Mouse (Mus musculus): ENCODE data around the gene Tmem30a.
A peak's percentile ranks its signal among the peaks of the same experiment; 100 is the strongest.

Tmem30a gene

DNA sequence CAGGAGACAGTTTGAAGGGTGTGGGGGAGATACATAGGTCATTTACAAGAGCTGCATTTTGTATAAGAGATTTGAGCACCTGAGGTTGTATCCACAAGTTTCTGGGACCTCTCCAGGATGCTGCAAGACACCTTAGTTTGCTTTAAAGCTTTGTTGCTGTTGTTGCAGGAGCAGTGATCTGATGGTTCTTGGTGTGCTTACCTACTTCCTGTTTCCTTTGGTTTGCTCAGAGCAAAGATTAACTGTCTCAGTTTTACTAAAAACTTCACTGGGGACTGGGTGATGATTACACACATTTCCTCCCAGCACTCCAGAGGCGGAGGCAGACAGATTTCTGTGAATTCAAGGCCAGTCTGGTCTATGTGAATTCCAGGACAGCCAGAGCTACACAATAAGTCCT is 1.8 kb upstream of the Tmem30a start:
- peak in 1 of 2 experiments; percentile 7 for DNase-seq (ENCODE audit: low spot score in 2 of 2)

DNA sequence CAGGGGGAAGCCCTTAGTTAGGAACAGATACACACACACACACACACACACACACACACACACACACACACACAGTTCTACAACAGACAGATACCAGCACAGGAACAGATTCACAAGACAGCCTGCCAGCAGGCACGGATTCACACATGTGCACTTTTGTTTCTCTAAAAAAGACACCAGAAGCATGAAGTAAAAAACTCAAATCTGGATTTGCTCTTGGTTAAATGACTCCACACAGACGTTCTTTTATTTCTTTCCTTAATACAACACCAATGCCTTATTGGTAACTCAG is 7.6 kb downstream of the Tmem30a start:
- DNase-seq (ENCODE audit: low spot score in 2 of 2), result no peak

GRCm38 (mm10) chr9:79784934-79785793 is 8.1 kb downstream of the Tmem30a start:
- no peak for DNase-seq (ENCODE audit: low spot score in 2 of 2)

DNA sequence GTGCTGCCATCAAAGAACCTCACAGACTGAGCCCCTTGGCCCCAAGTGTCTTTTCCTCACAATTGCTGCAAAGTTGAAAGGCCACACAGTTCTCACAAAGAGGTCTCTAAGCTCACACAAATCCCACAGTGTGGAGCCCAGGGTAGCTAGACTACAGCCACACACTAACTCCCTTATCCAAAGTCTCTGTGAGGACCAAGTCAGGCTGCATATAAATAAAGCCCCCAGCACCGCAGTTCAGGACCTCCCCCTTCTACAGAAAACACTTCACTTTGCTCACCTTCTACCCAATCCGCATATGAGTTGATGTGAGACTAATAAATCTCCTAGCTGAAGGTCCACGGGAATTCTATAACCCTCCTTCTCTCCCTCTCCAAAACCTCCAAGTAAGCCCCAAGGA is 8.9 kb downstream of the Tmem30a start:
- no peak for DNase-seq (ENCODE audit: low spot score in 2 of 2)

DNA sequence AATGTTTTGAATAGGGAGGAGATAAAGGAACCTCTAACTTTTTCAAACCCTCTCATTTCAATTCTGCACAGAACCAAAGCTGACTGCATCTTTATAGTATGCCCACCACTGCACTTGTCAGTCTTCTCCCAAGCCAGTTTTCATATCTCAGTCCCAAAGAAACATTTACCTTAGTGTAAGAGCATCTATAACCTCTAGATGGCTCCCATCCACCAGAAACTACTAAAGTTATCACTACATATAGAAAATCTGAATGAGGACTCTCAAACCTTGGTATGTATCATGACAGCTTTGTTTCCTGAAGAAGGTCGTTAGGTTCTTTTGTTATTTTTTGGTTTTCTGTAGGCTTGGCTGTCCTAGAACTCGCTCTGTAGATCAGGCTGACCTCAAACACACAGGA is 14.0 kb downstream of the Tmem30a start:
- no peak for DNase-seq (ENCODE audit: low spot score in 2 of 2)

GRCm38 (mm10) chr9:79766991-79767545 is 26.2 kb downstream of the Tmem30a start:
- no peak for DNase-seq (ENCODE audit: low spot score in 2 of 2)

DNA sequence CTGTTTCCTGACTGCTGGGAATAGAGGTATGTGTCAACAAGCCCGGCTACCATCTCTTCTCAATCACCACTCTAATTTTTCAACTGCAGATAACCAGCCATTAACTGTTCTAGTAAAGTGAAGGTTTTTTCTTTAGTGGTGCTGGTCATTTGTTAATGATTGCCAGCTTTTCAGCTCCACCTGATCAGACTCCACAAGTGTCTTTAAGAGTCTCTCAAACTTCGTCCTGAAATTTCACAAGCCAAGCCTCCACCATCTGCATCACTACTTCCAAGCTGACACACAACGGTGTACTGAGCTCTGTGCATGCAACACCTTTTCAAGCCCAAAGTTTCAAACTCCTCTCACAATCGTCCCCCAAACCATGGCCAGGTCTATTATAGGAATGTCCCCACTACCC is 28.0 kb downstream of the Tmem30a start:
- no peak for DNase-seq (ENCODE audit: low spot score in 2 of 2)

- no peak for DNase-seq (ENCODE audit: low spot score in 2 of 2)
Measured at GRCm38 (mm10) chr9:79762519-79762918, 30.8 kb downstream of the Tmem30a start.

GRCm38 (mm10) chr9:79760076-79760475 is 33.2 kb downstream of the Tmem30a start:
- no peak for DNase-seq (ENCODE audit: low spot score in 2 of 2)

- peak; percentile 93 to 95 for DNase-seq (ENCODE audit: low spot score in 2 of 2)
Measured at GRCm38 (mm10) chr9:79759385-79760005, 33.8 kb downstream of the Tmem30a start, which contains the start of gene Cox7a2. Gene Cox7a2 (minus strand): TSS chr9:79759878.

- DNase-seq (ENCODE audit: low spot score in 2 of 2), result no peak
Measured at GRCm38 (mm10) chr9:79755311-79755710, 38.0 kb downstream of the Tmem30a start.

DNA sequence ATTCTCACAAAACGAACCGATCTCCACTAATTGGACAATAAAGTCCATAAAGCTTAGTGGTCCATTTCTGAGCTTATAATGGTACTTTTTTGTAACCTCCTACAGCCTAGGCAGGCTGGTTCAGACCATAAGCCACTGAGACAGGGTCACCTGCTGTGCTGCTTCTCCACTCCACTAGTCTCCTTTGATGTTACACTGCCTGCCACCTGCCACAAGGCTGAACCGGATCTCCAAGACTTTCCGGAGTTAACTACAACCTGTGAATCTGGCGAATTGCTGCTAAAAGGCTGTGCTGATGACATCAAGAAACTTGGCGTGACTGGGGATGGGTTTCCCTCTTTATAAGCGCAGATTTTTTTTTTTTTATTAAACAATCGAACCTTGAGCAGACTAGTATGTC is 41.5 kb downstream of the Tmem30a start:
- DNase-seq (ENCODE audit: low spot score in 2 of 2), result no peak

DNA sequence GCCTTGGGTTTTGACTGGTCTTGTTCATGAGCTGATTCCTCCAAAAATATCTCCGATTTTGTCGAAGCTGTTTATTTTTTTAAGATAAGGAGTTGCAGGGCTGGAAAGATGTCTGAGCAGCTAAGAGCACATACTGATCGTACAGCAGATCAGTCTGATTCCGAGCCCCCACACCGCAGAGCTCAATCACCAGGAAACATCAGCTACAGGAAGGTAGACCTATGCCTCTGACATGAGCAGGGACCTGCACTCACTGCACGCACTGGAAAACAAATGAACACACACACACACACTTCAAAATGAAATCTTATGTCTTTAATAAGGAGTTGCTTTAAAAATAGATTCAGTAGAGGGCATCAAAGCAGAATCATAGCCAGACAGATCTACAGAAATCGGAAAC is 42.6 kb downstream of the Tmem30a start:
- no peak for DNase-seq (ENCODE audit: low spot score in 2 of 2)

DNA sequence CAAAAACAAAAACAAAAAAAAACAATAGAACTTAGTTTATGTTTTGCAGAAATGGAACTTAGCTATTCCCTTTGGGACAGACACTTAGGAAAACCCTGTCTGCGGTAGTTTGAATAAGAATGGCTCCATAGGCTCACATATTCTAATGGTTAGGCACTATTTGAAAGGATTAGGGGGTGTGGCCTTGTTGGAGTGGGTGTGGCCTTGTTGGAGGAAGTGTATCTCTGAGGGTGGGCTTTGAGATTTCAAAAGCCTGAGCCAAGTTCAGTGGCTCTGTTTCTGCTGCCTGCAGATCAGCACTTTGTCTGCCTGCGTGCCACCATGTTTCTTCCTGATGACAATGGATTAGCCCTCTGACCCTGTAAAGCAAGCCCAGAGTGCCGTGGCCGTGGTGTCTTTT is 48.3 kb downstream of the Tmem30a start:
- no peak for DNase-seq (ENCODE audit: low spot score in 2 of 2)

DNA sequence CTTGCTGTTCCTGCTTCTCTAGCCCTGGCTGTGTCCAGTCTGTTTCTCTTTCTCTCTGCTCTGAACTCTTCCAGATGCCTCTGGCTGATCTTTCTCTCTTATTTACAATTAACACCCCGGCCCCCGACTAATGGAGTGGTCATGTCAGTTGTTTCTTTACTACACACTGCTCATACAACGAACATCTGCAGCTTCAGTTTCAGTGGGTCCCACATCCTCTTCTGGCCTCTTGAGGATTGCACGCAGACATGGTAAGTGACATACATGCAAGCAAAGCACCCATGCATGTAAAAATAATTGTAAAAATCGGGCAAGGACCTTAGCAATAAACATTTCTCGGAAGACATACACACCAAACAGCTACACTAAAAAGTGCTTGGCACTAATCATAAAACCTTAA is 57.7 kb downstream of the Tmem30a start:
- peak in 1 of 2 experiments; percentile 36 for DNase-seq (ENCODE audit: low spot score in 2 of 2)

GRCm38 (mm10) chr9:79730301-79730700 is 63.0 kb downstream of the Tmem30a start:
- DNase-seq (ENCODE audit: low spot score in 2 of 2), result no peak

DNA sequence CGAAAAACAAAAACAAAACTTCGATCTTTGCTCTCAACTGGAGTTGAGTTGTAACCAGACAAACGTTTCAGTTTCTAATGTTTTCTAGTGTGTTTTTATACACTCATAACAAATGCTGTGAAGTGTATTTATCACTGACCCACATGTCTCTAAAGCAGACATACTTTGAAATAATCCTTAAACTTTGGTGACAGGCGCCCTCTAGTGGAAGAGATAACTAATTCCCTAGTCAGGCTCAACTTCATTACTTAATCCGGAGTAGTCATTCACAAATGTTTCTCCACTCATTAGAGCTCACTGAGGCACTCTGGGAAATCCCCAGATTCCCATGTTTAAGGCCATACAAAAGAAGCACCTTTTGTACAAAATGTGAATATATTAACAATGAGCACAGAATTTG is 70.2 kb downstream of the Tmem30a start:
- DNase-seq (ENCODE audit: low spot score in 2 of 2), result no peak

DNA sequence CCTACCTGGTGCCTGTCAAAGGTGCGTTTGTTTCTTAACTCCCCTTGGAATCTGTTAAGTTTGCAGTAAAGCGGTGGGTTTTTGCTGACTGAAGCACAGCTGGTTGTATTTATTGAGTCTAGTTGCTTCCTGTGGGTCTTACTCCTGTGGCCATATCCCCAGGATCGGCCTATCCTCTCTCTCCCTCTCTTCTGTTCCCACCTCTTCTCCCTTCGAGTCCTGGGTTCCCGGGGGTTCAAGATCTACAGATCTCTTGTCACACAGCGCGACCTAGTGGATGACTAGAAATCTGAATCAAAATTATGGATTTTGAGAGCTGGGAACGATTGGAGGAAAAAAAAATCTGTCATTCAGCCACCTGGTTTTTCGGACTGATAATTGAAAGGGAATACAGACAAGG is 72.3 kb downstream of the Tmem30a start:
- no peak for DNase-seq (ENCODE audit: low spot score in 2 of 2)

DNA sequence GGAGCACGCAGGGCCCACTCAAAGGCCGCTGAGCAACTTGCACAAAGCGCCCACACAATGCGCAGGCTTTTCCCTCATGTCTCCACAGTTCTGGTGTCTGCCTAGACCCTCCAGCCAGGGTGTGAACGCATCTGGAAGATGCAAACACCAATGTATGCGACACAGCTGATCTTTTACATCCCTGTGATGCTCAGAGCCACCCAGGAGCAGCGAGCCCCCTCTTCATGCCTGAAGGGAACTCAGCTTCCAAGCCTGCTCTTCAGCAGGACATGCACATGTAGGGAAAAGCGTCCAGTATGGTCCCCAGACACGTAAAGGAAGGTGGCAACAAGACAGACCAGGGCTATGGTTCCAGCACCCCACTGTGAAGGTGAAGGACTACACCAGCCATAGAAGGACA is 73.2 kb downstream of the Tmem30a start:
- no peak for DNase-seq (ENCODE audit: low spot score in 2 of 2)

DNA sequence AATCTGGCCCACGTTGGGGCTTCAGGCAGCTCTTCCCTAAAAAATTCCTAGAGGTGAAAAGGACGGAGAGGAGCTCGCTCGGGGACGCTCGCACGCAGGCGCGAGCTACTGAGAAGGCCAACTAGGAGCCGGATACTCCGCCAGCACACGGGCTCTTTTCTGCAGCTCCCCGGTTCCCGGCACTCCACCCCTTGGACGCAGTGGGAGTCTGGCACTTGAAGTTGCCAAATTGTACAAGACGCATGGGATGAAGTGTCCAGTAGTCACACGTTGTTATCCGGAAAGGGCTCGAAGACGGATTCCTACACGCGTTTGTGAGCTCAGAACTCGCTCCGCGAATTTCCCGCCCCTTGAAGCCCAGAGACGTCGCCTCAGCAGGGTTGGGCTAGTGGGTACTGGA is 73.9 kb downstream of the Tmem30a start:
- no peak for DNase-seq (ENCODE audit: low spot score in 2 of 2)
